Mouse (Mus musculus) thymus, adult 18-20 months (tissue): ENCODE data around the gene Rhof.

Source experiments
- DNase-seq, 2 experiments: peaks; one replicate each; pipeline ENCODE4 v3.0.0; 2022; ENCODE audit warnings: mixed read lengths in 2 of 2

Rhof gene

GRCm38 (mm10) chr5:123109452-123110203 is 22.9 kb downstream of the Rhof start:
- no peak for DNase-seq

GRCm38 (mm10) chr5:123104769-123105168 is 27.7 kb downstream of the Rhof start:
- DNase-seq, result no peak

- no peak for DNase-seq
Measured at GRCm38 (mm10) chr5:123103556-123103955, 28.9 kb downstream of the Rhof start.

GRCm38 (mm10) chr5:123102376-123102775 is 30.1 kb downstream of the Rhof start:
- DNase-seq, result no peak

- no peak for DNase-seq
Measured at GRCm38 (mm10) chr5:123098487-123098886, 34.0 kb downstream of the Rhof start.

- DNase-seq, result no peak
Measured at GRCm38 (mm10) chr5:123096299-123096698, 36.2 kb downstream of the Rhof start.

GRCm38 (mm10) chr5:123094238-123094991 is 38.1 kb downstream of the Rhof start:
- DNase-seq, result no peak

GRCm38 (mm10) chr5:123093077-123093633 is 39.3 kb downstream of the Rhof start:
- DNase-seq, result no peak

- DNase-seq, result no peak
Measured at GRCm38 (mm10) chr5:123090560-123091306, 41.8 kb downstream of the Rhof start.

GRCm38 (mm10) chr5:123088784-123089183 is 43.7 kb downstream of the Rhof start:
- DNase-seq, result no peak

GRCm38 (mm10) chr5:123086501-123086900 is 46.0 kb downstream of the Rhof start:
- DNase-seq, result no peak

- no peak for DNase-seq
Measured at GRCm38 (mm10) chr5:123083340-123084050, 49.0 kb downstream of the Rhof start.

GRCm38 (mm10) chr5:123080510-123080909 is 52.0 kb downstream of the Rhof start:
- DNase-seq, result no peak

GRCm38 (mm10) chr5:123080041-123080440 is 52.5 kb downstream of the Rhof start:
- DNase-seq, result no peak

GRCm38 (mm10) chr5:123079568-123079967 is 52.9 kb downstream of the Rhof start:
- DNase-seq, result no peak

GRCm38 (mm10) chr5:123076419-123077281 is 55.8 kb downstream of the Rhof start:
- DNase-seq, result peak; percentile 78 to 88

- peak; percentile 90 to 91 for DNase-seq
Measured at GRCm38 (mm10) chr5:123075576-123076418, 56.7 kb downstream of the Rhof start.

GRCm38 (mm10) chr5:123068714-123069113 is 63.8 kb downstream of the Rhof start:
- DNase-seq, result no peak

GRCm38 (mm10) chr5:123068115-123068514 is 64.4 kb downstream of the Rhof start, which contains the start of gene Tmem120b:
Gene Tmem120b, plus strand, starts transcription at chr5:123068415.
- no peak for DNase-seq

GRCm38 (mm10) chr5:123067395-123067995 is 65.0 kb downstream of the Rhof start:
- DNase-seq, result peak in 1 of 2 experiments; percentile 45
